Mouse (Mus musculus) liver, adult (tissue): Measurements from ENCODE around the gene Ccdc58.

Experiments used
- GATA4 ChIP-seq: IDR thresholded peaks from 2 replicates; pipeline ENCODE4 v1.6.1; 2014; ENCODE audit warnings: mild to moderate bottlenecking, low read length; ENCODE audit not compliant: insufficient replicate concordance

The Ccdc58 gene

GRCm38 (mm10) chr16:36138201-36138600 is 66.7 kb downstream of the Ccdc58 start:
- no peak for TF ChIP-seq GATA4
